Mouse (Mus musculus): ENCODE data around the gene Tulp2.
A peak's percentile ranks its signal among the peaks of the same experiment; 100 is the strongest.

Gene Tulp2

GRCm38 (mm10) chr7:45481374-45481927, at the start of gene Tulp2:
Gene Tulp2 (plus strand): TSS chr7:45481877.
- peak in 1 of 2 experiments; percentile 49 for DNase-seq (ENCODE audit: low read depth in 2 of 2, low spot score in 2 of 2)

- DNase-seq (ENCODE audit: low read depth in 2 of 2, low spot score in 2 of 2): no peak
Measured at GRCm38 (mm10) chr7:45433835-45434202, 47.9 kb upstream of the Tulp2 start.

- peak; percentile 100 for DNase-seq (ENCODE audit: low read depth in 2 of 2, low spot score in 2 of 2)
Measured at GRCm38 (mm10) chr7:45434203-45435015, 47.3 kb upstream of the Tulp2 start, which contains the start of gene Gys1. Gene Gys1 (plus strand): TSS chr7:45434844.

GRCm38 (mm10) chr7:45435038-45435437, 46.6 kb upstream of the Tulp2 start:
- DNase-seq (ENCODE audit: low read depth in 2 of 2, low spot score in 2 of 2): no peak

DNA sequence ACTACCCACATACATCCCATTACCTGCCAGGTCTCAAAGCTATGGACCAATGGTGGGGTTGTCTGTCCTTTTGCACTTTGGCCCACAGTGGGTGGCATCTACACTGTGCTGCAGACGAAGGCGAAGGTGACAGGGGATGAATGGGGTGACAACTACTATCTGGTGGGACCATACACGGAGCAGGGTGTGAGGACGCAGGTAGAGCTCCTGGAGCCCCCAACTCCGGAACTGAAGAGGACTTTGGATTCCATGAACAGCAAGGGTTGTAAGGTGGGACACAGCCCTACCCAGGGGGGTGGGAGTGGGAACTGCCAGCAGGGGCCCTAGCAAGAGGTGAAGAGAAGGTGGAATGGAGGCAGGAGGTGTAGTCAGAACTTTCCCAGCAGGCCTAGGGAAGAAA, 45.2 kb upstream of the Tulp2 start:
- no peak for DNase-seq (ENCODE audit: low read depth in 2 of 2, low spot score in 2 of 2)

DNA sequence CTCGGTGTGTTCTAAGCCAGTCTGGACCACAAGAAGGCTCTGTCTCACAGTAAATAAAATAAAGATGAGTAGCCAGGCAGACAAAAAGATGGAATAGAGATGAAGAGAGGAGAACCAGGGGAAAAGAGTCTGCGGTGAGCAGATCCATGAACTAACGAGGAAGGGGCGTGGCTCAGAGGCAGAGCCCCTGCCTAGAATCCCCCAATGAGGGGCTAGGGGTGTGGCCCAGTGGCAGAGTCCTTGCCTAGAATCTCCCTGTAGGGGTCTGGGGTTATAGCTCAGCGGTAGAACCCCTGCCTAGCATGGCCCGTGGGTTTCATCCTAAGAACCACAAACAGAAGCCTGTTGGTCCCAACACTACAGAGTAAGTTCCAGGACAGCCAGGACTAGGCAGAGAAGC, 44.6 kb upstream of the Tulp2 start:
- DNase-seq (ENCODE audit: low read depth in 2 of 2, low spot score in 2 of 2): no peak

DNA sequence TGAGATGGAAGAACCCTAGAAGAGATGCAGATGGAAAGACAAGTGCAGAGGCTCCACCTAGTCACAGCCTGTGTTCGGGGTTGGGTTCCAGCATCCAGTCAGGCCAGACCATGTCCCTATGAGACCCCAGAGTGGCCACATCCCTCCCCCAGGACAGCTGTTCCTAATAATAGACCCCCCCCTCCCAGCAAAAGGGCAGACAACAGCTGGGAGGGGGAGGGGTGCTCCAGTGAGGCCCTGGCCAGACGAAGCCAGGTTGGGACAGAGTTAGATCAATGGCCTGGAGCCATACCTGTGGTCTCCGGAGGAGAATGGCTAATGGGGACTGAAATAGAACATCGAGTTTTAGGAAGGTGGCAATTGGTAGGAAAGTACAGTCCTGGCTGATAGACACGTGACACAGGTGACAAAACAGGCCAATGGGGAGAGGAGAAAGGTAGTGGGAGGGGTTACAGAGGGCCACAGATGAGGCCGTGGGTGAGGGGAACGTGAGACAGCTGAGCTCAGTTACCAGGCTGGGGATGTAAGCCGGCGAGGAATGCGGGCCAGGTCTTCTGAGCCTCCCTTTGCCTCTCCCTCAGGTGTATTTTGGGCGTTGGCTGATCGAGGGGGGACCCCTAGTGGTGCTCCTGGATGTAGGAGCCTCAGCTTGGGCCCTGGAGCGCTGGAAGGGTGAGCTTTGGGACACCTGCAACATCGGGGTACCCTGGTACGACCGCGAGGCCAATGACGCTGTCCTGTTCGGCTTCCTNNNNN, 44.0 kb upstream of the Tulp2 start, which contains the start of gene Ruvbl2:
Ruvbl2 (minus strand) TSS at position 576 of the 756 bp plus-strand sequence.
- no peak for DNase-seq (ENCODE audit: low read depth in 2 of 2, low spot score in 2 of 2)

DNA sequence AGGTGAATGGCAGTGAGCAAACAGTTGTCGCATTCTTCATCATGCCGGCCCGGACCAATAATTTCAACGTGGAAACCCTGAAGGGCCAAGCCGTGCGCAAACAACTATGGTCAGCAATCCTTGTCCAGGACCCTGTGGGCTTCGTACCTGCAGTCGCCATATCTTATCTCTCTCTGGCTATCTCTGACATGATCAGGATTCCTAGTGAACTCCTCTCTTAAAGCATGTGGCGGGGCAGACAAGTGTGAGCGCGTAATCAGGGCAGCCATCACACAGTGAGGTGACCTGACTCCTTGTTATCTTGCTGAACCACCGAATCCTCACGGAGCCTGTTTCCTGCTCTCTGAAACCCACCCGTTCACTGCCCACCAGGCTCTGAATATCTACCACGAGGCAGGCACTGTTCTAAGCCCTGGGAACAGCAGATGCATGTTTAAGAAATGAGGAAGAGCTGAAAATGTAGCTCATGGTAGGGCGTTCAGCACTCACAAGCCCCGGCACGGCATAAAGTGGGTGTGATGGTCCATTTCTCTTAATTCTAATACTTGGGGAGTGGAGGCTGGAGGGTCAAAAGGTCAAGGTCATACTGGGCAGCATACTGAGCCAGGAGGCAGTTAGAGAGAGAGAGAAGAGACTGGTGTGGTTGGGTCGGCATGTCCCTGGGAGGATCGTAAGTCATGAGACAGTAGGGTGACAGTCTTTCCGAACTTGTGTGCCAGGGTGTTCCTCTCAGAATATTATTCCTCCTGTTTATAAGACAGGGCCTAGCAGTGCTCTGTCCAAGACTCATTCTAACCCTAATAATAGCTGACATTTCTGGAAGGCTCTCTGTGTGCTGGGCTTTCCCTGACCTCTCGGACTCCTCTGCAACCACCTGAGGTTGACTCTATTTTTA, 37.9 kb upstream of the Tulp2 start:
- DNase-seq (ENCODE audit: low read depth in 2 of 2, low spot score in 2 of 2): no peak

DNA sequence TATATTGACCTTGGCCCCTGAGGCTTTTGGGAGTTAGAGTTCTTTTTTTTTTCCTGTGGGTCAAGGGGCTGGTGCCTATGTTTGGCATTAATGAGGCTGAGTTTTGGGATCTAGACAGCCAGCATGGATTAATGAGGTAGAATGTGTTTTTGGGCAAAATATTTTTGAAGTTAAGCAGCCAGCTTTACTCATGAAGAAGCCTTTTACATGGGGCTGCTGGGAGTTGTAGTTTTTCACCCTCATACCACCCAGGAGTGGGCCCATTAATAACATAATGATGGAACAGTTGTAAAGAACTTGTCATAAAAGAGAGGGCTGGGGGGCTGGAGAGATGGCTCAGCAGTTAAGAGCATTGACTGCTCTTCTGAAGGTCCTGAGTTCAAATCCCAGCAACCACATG, 35.1 kb upstream of the Tulp2 start:
- no peak for DNase-seq (ENCODE audit: low read depth in 2 of 2, low spot score in 2 of 2)

GRCm38 (mm10) chr7:45447325-45447990, 34.2 kb upstream of the Tulp2 start:
- DNase-seq (ENCODE audit: low read depth in 2 of 2, low spot score in 2 of 2): no peak

DNA sequence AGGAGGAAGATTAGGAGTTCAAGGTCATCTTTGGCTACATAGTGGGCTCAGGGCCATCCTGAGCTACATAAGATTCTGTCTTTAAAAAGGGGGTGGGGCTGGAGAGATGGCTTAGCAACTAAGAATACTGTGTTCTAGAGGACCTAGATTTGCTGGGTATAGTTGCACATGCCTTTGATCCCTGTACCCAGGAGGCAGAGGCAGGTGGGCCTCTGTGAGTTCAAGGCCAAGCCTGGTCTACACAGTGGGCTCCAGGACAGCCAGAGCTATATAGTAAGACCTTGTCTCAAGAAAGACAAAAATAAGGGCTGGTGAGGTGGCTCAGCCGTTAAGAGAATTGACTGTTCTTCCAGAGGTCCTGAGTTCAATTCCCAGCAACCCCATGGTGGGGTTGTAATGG, 31.7 kb upstream of the Tulp2 start:
- no peak for DNase-seq (ENCODE audit: low read depth in 2 of 2, low spot score in 2 of 2)

- peak; percentile 78 to 87 for DNase-seq (ENCODE audit: low read depth in 2 of 2, low spot score in 2 of 2)
Measured at GRCm38 (mm10) chr7:45451344-45451982, 30.2 kb upstream of the Tulp2 start.

GRCm38 (mm10) chr7:45454971-45455370, 26.7 kb upstream of the Tulp2 start:
- DNase-seq (ENCODE audit: low read depth in 2 of 2, low spot score in 2 of 2): no peak

- no peak for DNase-seq (ENCODE audit: low read depth in 2 of 2, low spot score in 2 of 2)
Measured at GRCm38 (mm10) chr7:45455932-45456696, 25.6 kb upstream of the Tulp2 start.

DNA sequence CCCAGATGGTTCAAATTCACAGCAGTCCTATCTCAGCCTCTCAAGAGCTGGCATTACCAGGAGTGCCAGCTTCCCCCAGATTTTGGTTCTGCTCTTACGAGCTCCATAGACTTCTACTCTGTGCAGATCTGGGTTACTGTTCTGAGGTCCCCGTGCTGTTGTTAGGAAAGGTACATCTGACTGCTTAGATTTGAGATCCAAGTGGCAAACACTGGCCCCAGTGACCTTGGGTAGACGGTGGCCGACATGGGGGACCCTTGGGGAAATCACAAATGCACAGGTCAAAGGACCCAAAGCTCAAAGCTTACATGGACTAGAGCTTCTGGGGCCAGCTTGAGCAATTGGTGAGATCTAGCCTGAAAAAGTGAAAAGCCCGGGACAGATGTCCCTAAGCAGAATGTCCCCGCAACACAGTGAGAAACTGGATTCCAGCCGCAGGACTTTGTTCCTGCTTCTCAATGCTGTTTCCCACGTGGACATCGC, 24.9 kb upstream of the Tulp2 start:
- no peak for DNase-seq (ENCODE audit: low read depth in 2 of 2, low spot score in 2 of 2)

DNA sequence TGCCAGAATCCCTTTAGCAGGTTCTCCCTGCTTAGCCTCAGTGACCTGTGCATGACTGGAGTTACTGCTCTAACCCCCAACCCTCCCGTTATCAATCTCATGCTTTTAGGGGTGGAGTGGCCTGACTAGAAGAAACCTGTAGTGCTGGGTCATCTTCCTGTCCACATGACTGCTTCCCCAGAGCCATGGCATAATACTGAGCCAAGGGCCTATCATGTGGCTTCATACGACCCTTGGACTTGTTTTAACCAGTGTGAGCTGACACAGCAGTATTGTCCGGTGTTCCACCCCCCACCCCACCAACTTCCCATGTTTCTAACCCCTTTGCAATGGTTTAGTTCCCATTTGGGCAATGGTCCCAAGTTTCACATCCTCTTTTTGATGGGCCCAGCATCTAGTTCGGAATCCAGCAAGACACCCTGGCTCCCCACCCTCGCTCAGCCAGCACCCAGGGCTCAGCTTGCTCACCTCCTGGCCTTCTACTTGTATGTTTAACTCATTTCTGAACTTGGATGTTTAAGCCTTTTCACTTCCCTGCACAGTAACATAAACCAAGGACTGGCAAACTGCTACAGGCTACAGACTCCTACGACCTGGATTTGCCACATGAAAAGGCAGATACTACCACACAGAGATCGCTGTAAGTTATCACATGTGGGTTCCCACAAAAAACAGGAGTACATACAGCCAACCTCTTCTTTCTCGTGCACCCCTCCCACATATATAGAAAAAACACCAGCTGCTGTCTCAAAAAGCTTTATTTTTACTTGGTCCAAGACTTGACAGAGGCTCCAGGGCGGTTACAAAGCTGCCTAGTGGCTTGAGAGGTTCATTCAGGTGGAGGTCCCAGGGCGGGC, 24.2 kb upstream of the Tulp2 start:
- no peak for DNase-seq (ENCODE audit: low read depth in 2 of 2, low spot score in 2 of 2)

DNA sequence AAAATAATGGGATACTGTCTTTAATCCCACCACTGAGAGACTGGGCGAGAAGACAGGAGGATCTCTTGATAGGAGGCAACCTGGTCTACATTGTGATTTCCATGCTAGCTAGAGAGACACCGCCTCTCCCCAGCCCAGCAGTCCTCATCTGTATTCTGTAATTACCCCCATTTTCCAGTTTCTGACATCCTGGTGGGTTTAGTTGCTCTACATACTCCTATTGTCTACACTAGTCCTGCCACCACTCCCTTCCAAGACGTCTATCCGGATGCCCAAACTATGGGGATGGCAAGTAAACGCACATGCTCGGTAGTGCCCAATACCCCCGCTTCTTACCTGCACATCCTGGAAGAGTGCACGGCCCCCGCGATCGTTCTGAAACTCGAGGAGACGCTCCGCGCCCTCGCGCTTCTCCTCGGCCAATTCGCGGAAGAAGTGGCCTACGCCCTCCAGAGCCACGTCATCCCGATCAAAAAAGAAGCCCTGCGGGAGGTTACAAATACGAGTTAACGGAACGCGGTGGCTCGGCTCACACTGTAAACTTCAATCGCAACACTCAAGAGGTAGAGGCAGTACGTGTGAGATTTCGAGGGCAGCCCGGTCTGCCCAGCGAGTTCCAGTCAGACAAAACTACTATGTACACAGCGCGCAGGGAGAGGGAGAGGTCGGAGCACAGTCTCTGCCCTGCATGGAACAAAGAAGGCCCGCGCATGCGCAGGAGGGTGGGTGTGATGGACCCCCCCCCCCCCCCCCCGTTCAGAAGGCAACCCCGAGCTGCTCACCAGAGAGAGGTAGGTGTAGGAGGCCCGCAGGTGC, 22.7 kb upstream of the Tulp2 start:
- peak; percentile 60 to 70 for DNase-seq (ENCODE audit: low read depth in 2 of 2, low spot score in 2 of 2)

Measured in CD8-positive naive resting alpha-beta T cell, adult 2 months (primary cell).